Mouse (Mus musculus): ENCODE results near the gene Nlrp6.

The Nlrp6 gene

DNA sequence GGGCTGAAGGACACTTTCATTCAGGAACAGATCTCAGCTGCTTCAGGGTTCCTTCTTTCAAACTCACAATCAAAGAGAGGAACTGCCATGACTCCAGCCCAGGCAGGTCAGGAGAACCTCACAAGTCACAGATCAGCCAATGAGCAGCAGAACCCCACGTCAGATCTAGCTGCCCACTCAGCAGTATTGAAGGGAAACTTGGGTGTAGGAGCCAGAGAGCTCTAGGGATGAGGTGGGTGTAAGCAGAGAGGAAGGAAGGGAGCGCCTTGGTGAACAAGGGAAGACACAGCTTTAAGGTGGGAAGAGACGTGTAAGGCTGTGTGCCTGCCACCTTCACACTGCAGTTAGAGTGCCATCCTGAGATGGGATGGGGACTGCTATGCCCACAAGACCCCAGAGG is 8.4 kb upstream of the Nlrp6 start:
- no peak for DNase-seq (ENCODE audit: low spot score in 2 of 2)

DNA sequence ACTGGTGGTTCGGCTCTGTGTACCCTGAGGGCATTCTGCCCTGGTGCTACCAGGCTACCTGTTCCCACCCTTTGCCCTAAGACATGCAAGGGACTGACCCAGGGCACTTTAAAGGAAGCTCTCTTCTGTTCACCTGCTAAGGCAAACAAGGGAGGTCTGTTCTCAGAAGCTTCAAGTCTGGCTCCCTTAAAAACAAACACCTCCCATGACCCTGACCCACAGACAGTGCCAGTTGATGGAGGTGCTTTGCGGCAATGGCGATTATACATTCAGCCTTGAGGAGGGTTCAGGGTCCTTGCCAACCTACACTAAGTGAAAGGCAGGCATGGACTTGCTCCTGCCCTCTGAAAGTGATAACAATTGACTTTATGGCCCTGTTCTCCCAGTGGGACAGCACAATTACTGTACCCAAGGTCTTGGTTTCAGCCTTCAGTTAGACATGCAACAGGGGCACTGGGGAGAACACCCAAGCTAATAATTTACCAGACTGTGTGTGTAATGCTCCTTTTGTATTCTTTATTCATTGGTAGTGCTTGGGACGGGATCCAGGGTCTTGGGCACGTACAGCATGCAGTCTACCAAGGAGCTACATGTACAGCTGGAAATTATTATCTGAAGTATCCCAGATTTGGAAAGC is 7.7 kb upstream of the Nlrp6 start:
- no peak for DNase-seq (ENCODE audit: low spot score in 2 of 2)

- no peak for DNase-seq (ENCODE audit: low spot score in 2 of 2)
Measured at GRCm38 (mm10) chr7:140914031-140914690, 6.5 kb upstream of the Nlrp6 start.

GRCm38 (mm10) chr7:140919911-140920310 is 791 bp upstream of the Nlrp6 start:
- DNase-seq (ENCODE audit: low spot score in 2 of 2): no peak

DNA sequence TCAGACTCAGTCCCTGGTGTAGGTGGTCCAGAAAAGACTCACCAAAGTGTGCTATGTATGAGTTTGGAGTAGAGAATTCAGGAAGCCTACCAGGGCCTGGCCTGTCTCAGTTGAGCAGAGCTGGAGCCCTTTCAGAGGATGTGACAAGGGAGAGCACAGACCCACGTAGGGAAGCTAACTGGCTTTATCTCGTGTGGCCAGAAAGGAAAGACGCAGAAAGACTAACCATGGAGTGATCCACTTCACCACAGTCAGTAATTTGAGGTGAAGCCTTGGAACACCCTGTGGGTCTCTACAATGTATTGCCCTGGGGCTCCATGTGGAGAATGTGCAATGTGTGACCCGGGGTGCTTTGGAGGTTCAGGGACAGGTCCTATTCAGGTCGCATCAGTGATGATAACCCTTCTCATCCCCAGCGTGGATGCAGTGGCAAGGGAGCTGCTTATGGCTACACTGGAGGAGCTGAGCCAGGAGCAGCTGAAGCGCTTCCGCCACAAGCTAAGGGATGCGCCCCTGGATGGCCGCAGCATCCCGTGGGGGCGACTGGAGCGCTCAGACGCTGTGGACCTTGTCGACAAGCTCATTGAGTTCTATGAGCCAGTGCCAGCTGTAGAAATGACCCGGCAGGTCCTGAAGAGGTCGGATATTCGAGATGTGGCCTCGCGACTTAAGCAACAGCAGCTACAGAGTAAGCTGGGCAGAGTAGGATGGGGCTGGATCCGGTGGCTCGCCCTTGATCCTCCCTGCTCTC is 698 bp downstream of the Nlrp6 start:
- DNase-seq (ENCODE audit: low spot score in 2 of 2): no peak

GRCm38 (mm10) chr7:140922398-140923069 is 1.8 kb downstream of the Nlrp6 start:
- DNase-seq (ENCODE audit: low spot score in 2 of 2): no peak

DNA sequence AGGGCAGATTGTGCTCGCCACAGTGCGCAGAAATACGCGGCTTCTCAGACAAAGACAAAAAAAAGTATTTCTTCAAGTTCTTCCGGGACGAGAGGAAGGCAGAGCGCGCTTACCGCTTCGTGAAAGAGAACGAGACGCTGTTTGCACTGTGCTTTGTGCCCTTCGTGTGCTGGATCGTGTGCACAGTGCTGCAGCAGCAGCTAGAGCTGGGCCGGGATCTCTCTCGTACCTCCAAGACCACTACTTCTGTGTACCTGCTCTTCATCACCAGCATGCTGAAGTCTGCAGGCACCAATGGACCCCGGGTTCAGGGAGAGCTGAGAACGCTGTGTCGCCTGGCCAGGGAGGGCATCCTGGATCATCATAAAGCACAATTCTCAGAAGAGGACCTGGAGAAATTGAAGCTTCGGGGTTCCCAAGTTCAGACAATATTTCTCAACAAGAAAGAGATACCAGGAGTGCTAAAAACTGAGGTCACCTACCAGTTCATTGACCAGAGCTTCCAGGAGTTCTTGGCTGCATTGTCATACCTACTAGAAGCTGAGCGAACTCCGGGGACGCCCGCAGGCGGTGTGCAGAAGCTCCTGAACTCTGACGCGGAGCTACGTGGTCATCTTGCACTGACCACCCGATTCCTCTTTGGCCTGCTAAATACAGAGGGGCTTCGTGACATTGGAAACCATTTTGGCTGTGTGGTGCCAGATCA is 2.5 kb downstream of the Nlrp6 start:
- DNase-seq (ENCODE audit: low spot score in 2 of 2): no peak

DNA sequence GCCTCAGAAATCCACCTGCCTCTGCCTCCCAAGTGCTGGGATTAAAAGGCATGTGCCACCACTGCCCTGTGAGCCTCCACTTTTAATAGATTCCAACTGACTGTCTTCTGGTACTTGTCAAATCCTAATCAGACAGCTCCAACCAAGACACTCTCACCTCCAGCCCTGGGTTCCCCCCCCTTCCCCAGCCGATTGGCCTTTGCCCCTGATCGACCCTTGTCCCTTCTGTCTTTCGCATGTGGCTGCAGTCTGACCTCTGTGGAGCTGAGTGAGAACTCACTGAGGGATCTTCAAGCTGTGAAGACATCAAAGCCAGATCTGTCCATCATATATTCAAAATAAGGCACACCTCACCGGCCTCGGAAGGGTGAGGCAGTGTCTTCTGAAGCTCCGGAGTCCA is 6.5 kb downstream of the Nlrp6 start:
- DNase-seq (ENCODE audit: low spot score in 2 of 2): no peak

GRCm38 (mm10) chr7:140938436-140938835 is 17.7 kb downstream of the Nlrp6 start:
- no peak for DNase-seq (ENCODE audit: low spot score in 2 of 2)

DNA sequence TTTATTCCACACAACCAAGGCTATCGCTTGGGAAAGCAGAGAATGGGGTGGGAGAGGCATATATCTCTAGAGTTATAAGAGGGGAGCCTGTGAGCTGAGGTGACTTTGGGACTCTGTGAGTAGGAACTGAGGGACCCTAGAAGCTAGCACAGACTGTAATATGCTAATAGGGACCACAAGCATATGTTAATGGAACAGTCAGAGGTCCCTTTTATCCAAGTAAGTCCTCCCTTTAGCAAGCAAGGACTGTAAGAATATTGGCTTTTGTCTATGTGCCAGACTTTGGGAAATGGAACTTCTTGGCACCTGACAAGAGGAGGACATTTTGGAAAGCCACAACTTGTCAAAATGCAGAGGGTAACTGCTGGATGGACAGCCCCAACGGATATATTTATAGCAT is 18.2 kb downstream of the Nlrp6 start:
- no peak for DNase-seq (ENCODE audit: low spot score in 2 of 2)

- DNase-seq (ENCODE audit: low spot score in 2 of 2): no peak
Measured at GRCm38 (mm10) chr7:140939669-140940171, 19.0 kb downstream of the Nlrp6 start.

GRCm38 (mm10) chr7:140941222-140942051 is 20.7 kb downstream of the Nlrp6 start, which contains the start of gene Pgghg:
TSS of gene Pgghg (plus strand) at chr7:140941391.
- peak; percentile 86 to 87 for DNase-seq (ENCODE audit: low spot score in 2 of 2)

- DNase-seq (ENCODE audit: low spot score in 2 of 2): no peak
Measured at GRCm38 (mm10) chr7:140942341-140942740, 21.6 kb downstream of the Nlrp6 start.

DNA sequence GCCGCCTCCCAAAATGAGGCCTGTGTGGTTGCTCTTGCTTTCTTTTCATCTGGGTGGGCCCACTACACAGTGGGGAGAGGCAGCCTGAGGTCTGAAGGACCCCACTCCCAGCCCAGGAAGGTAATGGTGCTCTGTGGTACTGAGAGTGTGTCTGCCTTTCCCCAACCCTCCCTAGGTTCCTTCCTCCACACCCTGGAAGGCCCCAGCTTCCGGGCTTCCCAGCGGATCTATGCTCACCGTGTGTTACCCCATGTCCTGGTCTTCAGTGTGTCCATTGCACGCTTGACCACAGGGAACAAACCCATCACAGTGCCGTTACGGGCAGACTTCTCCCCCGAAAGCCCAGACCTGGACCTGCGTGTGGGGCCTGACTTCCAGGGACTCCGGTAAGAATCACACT is 22.1 kb downstream of the Nlrp6 start:
- no peak for DNase-seq (ENCODE audit: low spot score in 2 of 2)

- no peak for DNase-seq (ENCODE audit: low spot score in 2 of 2)
Measured at GRCm38 (mm10) chr7:140943356-140943755, 22.7 kb downstream of the Nlrp6 start.

GRCm38 (mm10) chr7:140944236-140944635 is 23.5 kb downstream of the Nlrp6 start:
- DNase-seq (ENCODE audit: low spot score in 2 of 2): no peak

GRCm38 (mm10) chr7:140945247-140945646 is 24.5 kb downstream of the Nlrp6 start:
- no peak for DNase-seq (ENCODE audit: low spot score in 2 of 2)

GRCm38 (mm10) chr7:140946311-140946710 is 25.6 kb downstream of the Nlrp6 start:
- no peak for DNase-seq (ENCODE audit: low spot score in 2 of 2)

GRCm38 (mm10) chr7:140946980-140947379 is 26.3 kb downstream of the Nlrp6 start:
- DNase-seq (ENCODE audit: low spot score in 2 of 2): no peak

DNA sequence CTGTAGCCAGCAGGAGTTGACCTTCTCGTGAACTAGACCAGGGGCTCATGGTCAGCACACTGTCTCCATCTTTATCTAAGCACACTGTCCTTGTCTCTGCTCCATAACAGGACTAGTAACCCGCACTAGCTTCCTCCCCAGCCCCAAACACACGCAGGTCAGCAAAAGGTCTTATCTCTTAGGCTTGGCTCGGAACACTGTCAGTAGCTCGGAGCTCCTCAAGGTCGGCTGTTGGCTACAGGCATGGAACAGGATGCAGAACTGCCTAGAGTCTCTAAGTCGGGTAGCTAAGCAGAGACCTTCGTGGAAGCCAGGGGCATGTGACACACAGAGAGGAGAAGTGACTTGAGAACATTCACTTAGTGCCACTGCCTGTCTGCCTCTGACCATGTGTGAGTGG is 27.5 kb downstream of the Nlrp6 start:
- DNase-seq (ENCODE audit: low spot score in 2 of 2): no peak

DNA sequence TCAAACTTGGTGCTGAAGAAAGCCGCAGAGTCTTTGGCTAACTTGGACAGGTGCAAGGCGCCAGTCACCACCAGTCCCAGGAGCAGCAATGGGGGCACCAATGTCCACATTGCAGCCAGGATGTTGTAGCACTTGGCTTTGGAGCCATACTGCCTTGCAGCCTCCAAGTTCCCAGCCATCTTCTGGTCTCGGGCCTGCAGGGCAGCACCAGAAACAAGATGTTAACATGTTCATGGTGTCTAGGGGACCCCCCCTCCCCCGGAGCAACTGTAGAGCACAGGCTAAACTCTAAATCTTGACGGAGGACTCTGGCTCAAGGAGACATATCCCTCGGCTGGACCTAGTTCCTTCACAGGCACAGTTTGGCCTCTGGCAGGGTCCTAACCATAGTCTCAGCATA is 28.6 kb downstream of the Nlrp6 start:
- no peak for DNase-seq (ENCODE audit: low spot score in 2 of 2)
